Mouse (Mus musculus): ENCODE data around the gene Stox2. TPM values are rescaled to one million over a fixed set of nuclear protein-coding genes. Genes with fewer than 3 reads are reported as not detected.
A peak's percentile ranks its signal among the peaks of the same experiment; 100 is the strongest.
"Not testable (repeated sequence)": the region's sequence is repeated elsewhere in the genome, so short reads cannot be mapped to it uniquely, and the experiment has no call there.

Stox2 gene
- 10 to 100 TPM; 84.6 to 87.7 TPM for total RNA-seq (2021)
- long read RNA-seq, experiment 1, partial matches to known transcripts: 0 of 5 reads
- long read RNA-seq, experiment 1, other reads (novel, unspliced or antisense): 5 of 5 reads
- long read RNA-seq, experiment 2, partial matches to known transcripts: 0 of 9 reads
- long read RNA-seq, experiment 2, other reads (novel, unspliced or antisense): 9 of 9 reads

- no peak for DNase-seq (ENCODE audit: low spot score in 2 of 2)
Measured at GRCm38 (mm10) chr8:47446312-47447046, at the start of gene Stox2. TSS of gene Stox2 (minus strand) at chr8:47446362.

DNA sequence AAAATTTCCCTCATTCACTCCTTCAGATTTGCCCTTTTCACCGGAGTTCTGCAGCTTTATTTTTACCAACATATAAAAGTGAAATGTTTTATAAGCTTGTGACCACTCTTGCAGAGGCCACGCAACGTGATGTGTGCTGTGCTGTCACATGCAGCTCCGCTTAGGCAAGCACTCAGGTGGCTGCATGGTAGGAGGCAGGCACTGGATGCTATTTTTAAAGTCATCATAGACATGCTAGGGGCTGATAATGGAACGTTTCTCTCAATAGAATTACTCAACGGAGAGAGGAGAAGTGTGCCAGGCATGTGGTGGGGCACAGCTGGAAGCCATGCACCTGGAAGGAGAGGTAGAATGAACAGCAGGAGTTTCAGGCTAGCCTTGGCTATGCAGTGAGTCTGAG is 49.3 kb upstream of the Stox2 start:
- DNase-seq (ENCODE audit: low spot score in 2 of 2): no peak

- no peak for DNase-seq (ENCODE audit: low spot score in 2 of 2)
Measured at GRCm38 (mm10) chr8:47494602-47495153, 48.5 kb upstream of the Stox2 start.

DNA sequence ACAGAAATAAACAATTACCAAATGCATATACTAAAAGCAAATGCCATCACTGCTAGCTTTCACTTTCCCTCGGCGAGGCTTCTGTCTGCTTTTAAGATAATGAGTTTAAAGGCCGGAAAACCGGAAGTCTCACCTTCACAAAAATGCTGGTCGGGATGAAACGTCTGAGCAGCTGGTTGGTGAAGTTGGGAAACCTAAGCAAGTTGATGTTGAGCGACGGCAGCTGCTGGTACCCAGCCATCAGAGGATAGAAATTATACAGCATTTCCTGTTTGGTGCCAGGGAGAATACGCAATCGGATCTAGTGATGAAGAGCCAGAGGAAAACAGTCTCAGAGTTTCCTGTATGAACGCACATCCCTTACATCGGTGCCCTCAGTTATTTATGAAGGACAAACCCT is 46.9 kb upstream of the Stox2 start:
- no peak for DNase-seq (ENCODE audit: low spot score in 2 of 2)

DNA sequence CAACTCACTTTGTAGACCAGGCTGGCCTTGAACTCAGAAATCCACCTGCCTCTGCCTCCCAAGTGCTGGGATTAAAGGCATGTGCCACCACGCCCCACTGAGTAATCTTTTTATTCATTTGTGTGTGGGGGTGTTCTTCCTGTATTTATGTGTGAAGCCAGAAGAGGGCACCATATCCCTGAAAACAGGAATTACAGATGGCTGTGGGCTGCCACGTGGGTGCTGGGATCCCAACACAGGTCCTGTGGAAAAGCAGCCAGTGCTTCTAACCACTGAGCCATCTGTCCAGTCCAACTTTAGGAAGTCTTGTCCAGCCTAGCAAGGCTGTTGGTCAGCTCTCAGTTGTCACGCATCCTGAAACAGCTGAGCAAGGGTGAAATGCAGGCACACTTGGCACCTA is 41.1 kb upstream of the Stox2 start:
- DNase-seq (ENCODE audit: low spot score in 2 of 2): no peak

DNA sequence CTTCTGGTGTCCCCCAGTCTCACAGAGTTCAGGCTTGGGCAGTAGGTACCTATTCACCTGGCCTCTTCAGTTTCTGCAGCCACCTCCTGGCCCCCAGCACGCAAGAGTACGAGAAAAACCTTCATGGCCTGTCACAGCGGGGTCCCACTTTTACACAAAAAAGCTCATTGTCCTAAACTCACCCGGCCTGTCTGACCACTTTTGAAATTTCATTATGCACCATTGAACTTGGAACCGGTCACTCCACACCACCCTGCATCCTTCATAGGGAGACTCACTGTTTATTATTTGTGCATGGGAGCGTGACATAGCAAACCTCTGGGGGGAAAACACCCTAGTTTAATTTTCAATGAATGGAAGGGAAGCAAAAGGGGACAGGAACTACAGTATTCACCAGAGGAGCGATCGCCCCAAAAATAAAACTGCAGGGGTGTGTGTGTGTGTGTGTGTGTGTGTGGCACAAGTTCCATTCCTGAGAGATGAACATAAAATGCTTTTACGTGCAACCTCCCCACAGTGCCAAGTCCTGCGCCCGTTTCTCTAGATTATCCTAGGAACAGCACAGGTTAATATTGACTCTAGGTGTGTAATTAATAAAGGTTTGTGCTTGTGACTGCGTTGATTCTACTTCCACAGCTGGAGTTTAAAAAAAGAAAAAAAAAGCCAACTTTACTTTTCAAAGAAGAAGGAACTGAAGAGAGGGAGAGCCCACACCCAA is 36.4 kb upstream of the Stox2 start:
- no peak for DNase-seq (ENCODE audit: low spot score in 2 of 2)

DNA sequence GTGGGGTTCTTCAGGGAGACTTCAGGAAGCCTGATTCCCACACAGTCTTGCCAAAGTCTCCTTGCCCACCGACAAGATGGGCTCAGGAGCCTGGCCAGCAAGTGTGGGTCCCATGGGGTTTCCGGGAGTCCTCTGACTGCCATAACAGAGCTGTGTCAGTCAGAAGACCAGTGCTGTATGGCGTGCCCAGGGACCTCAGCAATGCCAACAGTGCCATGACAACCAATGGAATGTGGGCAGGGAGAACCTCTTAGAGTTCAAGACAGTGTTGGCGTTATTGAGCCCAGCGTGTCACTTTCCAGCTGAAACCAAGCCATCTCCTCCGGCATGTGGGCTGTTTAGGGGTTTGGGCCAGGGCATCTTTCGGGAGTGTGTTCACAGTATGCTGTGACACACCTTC is 33.9 kb upstream of the Stox2 start:
- DNase-seq (ENCODE audit: low spot score in 2 of 2): peak in 1 of 2 experiments; percentile 54

DNA sequence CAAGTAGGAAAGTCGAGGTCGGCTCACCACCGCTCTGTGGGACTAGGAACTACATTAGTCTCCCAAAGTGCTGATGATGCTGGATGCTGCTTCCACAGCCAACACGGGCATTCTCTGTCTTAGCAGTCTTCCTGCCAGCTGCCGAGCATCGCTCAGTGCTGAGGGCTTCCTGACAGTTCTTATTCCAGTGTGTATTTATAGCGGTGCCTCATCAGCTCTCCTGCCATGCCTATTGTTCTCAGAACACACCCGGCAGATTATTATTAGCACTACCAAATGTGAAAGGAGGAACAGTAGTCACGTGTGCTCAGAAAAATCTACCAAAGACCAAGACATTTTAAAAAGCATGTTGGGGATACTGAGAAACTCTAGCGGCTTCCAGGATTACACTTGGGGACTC is 15.5 kb upstream of the Stox2 start:
- peak; percentile 37 to 50 for DNase-seq (ENCODE audit: low spot score in 2 of 2)

DNA sequence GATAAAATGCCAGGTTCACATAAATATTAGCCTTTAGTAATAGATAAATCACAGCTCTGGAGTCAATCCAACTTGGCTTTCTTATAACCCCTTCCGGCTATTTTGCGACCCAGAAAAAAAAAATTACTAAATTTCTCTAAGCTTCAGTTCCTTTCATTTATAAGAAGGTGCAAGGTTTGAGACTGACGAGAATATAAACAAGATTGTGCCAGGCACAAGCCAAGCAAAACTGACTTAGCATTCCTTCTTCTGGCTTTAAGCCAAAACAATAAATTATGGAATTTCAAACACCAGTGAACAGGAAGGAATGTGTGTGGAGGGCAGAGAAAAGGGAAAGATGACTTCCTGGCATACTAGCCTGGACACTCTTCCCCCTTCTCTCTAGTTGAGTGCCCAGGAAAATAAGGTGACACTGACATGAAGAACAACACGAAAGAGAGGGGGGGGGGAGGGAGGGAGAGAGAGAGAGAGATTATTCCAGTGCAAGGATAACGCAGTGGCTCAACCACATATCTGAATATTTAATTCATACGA is 13.1 kb upstream of the Stox2 start:
- DNase-seq (ENCODE audit: low spot score in 2 of 2): no peak

DNA sequence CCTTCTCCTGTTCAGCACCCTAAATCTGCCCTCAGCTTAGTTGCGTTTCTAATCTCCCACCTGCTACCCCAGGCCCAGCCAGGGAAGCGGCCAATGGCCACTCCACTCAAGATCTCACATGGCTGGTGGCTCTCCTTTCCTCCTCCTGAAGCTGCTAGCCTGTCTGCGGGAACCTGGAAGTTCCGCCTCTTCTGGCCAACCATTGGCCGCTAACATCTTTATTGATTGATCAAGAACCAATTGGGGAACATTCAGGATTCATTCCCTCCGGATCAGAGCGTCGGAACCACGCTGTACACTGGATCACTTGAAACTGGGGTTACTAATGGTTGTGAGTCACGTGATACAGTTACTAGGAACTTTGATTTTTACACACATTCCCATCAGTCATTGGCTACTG is 12.4 kb upstream of the Stox2 start:
- DNase-seq (ENCODE audit: low spot score in 2 of 2): no peak

- DNase-seq (ENCODE audit: low spot score in 2 of 2): not testable (repeated sequence)
Measured at GRCm38 (mm10) chr8:47449211-47449610, 3.0 kb upstream of the Stox2 start.

GRCm38 (mm10) chr8:47439271-47439670 is 6.9 kb downstream of the Stox2 start:
- no peak for DNase-seq (ENCODE audit: low spot score in 2 of 2)

DNA sequence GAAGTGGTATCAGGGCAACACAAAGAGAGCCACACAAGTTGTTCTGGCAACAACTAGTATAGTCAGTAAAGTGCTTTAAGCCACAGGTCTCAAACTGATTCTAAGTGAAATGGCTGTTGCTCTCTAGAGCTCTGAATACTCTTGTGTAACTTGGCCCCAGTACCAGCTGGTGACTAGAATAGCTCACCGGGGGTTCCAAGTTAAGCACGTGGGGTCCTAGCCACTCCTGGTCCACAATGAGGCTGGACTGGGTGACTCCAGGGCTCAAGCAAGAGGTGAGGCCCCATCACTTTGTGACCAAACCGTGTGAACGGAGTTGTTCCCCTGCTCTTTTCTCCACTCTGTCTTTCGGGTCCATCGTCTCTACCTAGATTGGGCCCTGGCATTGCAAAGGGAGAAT is 8.2 kb downstream of the Stox2 start:
- DNase-seq (ENCODE audit: low spot score in 2 of 2): no peak

GRCm38 (mm10) chr8:47435861-47436260 is 10.3 kb downstream of the Stox2 start:
- no peak for DNase-seq (ENCODE audit: low spot score in 2 of 2)

GRCm38 (mm10) chr8:47435412-47435811 is 10.8 kb downstream of the Stox2 start:
- DNase-seq (ENCODE audit: low spot score in 2 of 2): no peak

DNA sequence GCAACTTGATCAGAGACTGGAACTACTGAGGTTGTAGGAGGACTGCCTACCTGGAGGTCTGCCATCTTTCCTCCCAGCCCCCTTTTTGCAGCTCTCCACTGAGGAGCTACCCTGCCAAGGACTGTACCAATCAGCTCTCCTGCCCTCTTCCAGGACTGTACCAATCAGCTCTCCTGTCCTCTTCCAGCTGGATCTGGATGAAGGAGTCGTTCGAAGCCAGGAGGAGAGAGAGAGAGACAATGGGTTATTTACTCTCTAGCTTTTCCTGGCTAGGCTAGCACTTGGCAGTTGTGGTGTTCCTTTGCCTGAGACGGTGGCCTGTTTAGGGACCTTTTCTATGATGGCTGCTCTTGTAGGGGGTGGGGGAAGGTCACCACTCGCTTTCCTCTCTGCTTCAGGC is 14.9 kb downstream of the Stox2 start:
- peak; percentile 49 to 80 for DNase-seq (ENCODE audit: low spot score in 2 of 2)

DNA sequence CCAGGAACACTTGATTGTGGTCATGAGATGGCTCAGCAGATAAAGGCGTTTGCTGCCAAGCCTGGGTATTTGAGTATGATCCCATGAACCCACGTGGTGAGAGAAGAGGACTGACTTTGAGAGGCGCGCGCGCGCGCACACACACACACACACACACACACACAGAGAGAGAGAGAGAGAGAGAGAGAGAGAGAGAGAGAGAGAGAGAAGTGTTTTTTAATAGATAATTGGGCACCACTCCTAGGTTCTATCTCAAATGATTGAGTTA is 32.0 kb downstream of the Stox2 start:
- DNase-seq (ENCODE audit: low spot score in 2 of 2): not testable (repeated sequence)

GRCm38 (mm10) chr8:47413524-47414257 is 32.5 kb downstream of the Stox2 start:
- peak; percentile 70 to 79 for DNase-seq (ENCODE audit: low spot score in 2 of 2)

- peak in 1 of 2 experiments; percentile 15 for DNase-seq (ENCODE audit: low spot score in 2 of 2)
Measured at GRCm38 (mm10) chr8:47412696-47413523, 33.3 kb downstream of the Stox2 start.

DNA sequence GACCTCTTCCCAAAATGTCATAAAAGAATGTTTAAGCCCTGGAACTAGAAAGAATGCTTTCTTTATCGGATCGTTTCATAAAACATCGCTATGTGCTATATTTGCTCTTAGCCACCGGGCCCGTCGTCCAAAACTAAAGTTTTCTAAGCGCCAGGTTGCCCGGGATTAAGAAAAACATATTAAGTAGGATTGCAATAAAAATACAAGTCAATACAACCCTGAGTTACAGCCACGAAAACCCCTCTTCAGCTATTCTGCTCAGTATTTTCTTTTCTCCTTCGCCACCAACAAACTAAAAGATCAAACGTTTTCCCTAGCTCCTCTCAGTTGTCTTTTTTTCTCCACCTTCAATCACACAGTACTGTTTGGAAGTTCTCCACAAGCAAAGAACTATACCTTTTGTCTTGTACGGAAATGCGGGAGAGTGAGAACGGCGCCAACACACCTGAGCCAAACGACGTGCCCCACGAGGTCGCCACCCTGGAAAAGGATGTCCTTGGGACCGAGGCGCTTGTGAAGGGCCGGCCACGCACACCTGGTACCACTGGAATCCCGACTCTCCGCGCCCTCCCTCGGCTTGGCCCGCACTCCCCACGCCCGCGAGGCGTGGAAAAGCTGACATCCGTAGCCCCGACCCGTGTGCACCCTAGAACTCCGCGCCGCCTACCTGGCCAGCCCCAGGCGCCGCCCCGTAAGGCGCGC is 34.0 kb downstream of the Stox2 start:
- DNase-seq (ENCODE audit: low spot score in 2 of 2): no peak
